Mouse (Mus musculus): ENCODE data around the gene Mmp19.

DNA sequence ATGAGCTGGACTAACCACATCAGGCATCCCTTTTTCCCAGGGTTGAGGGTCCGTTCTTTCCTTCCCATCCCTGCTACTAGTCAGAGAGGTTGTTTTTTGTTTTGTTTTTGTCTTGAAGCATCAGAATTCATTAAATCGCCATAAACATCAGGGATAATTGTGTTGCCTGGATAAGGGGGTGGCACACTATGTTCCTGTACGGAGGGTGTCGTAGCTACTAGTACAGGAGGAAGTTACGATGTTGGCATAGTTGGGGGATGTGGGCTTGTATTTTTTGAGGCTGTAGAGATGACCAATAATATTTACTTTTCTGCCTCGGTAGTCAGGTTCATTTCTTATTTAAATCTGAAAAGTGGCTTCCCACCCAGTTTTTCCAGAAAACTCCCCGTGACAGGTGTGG lies 47.5 kb upstream of the Mmp19 start:
- TF ChIP-seq EP300 (IDR thresholded peaks at IDR 0.05; ENCODE audit: low read depth) (no peak), CTCF (IDR thresholded peaks at IDR 0.05; ENCODE audit: low read depth) (no peak)
